Mouse (Mus musculus): ENCODE data around the gene Rpl34. TPM values are rescaled to one million over a fixed set of nuclear protein-coding genes. Genes with fewer than 3 reads are reported as not detected.

Rpl34 gene
- polyA plus RNA-seq, 1 experiment from 2014 or later: 704 TPM

DNA sequence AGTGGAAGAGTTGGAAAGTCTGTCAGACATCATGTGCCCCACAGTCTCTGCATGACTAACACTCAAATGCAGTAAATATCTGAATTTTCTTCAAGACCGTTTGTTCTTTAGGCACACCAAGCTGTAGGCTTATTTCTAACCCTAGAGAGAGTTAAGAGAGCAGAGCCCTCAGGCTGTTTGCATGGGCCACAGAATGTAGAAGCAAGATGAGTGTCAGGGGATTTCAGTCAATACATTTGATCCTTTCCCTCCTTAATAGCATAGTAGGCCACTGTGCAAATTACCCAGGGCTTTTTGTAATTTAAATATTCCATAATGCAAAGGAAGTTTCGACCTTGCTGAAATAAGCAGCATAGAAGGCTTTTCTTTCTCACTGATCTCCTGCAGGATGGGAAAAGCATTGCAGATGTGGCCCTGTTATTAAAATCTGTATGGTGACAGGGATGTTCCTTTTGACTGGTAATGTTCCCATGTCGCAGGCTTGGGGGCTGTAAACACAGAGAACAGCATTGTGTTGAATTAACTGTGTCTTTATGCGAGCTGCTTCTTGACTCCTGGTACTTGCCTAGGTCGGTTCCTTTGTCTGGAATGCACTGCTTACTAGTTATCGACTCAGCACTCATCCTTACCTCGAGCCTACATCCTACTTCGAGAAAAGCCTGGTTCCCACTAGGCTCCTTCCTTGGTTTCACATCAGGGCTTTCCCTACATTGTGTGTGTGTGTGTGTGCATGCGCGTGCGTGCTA lies 7.3 kb downstream of the Rpl34 start:
- H3K9me3 ChIP-seq (ENCODE audit: control insufficient read depth, low read length): no peaks in the 10 kb centered on the region

GRCm38 (mm10) chr3:130720225-130720624 lies 10.0 kb downstream of the Rpl34 start:
- Histone ChIP-seq H3K4me1 (ENCODE audit: control insufficient read depth in 2 of 2, insufficient read depth in 2 of 2, low read length in 2 of 2) (no peaks in the 10 kb centered on the region), H3K4me2 (ENCODE audit: low read length) (no peak overlapping the region), H3K9me3 (ENCODE audit: control insufficient read depth, low read length) (no peaks in the 10 kb centered on the region), H3K27ac (replicated peaks in 1 of 2; ENCODE audit: control insufficient read depth in 1 of 2, insufficient read depth in 1 of 2, low read depth in 2 of 2, low read length in 2 of 2) (no peak overlapping the region), H3K27me3 (ENCODE audit: control insufficient read depth, insufficient read depth, low read length) (no peaks in the 10 kb centered on the region), H3K36me3 (ENCODE audit: control insufficient read depth, insufficient read depth, low read length) (peaks cover 7% of the 10 kb centered on the region), H3K9ac (ENCODE audit: low read length) (no peak overlapping the region), H3K4me3 (ENCODE audit: control insufficient read depth in 1 of 2, insufficient read depth in 1 of 2, low read depth in 1 of 2, low read length in 2 of 2) (no peak overlapping the region)
- ATAC-seq (ENCODE audit: insufficient number of reproducible peaks, insufficient read depth, low FRiP score, low read depth): no peak
- 84% methylated on average over 4 of the region's 4 CpGs for WGBS

More for the DNA sequence above, 7.3 kb downstream of the Rpl34 start:
- WGBS: 81% methylated on average over 11 of the region's 11 CpGs
- Histone ChIP-seq H3K27me3 (ENCODE audit: control insufficient read depth, insufficient read depth, low read length) (no peaks in the 10 kb centered on the region), H3K4me1 (ENCODE audit: control insufficient read depth in 2 of 2, insufficient read depth in 2 of 2, low read length in 2 of 2) (peaks cover 0 to 2% of the 10 kb centered on the region in 2 experiments; a peak in 2 of 4 replicates), H3K27ac (replicated peaks in 1 of 2; ENCODE audit: control insufficient read depth in 1 of 2, insufficient read depth in 1 of 2, low read depth in 2 of 2, low read length in 2 of 2) (no peak overlapping the region), H3K4me2 (ENCODE audit: low read length) (no peak overlapping the region), H3K36me3 (ENCODE audit: control insufficient read depth, insufficient read depth, low read length) (peaks cover 33% of the 10 kb centered on the region), H3K9ac (ENCODE audit: low read length) (no peak overlapping the region), H3K4me3 (ENCODE audit: control insufficient read depth in 1 of 2, insufficient read depth in 1 of 2, low read depth in 1 of 2, low read length in 2 of 2) (no peak overlapping the region)
- no peak for ATAC-seq (ENCODE audit: insufficient number of reproducible peaks, insufficient read depth, low FRiP score, low read depth)

DNA sequence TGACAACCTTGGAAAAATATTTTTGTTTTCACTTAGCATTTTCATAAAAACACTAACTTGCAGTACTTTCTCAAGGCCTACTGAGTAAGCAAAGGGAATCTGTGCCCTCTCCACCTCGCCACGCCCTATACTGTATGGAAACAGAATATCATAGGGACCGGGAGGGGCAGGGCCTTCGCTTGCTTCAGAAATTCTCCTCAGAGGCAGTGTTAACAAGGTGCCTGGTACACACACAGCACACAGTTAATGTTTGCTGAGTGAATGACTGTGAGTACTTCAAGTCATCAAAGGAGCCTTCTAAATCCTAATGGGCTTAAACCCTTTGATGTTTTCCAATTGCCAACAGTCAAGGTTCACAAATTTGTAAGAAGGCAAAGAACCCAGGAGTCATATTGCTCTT lies 11.3 kb downstream of the Rpl34 start:
- Histone ChIP-seq H3K9ac (ENCODE audit: low read length) (no peak overlapping the region), H3K27me3 (ENCODE audit: control insufficient read depth, insufficient read depth, low read length) (no peaks in the 10 kb centered on the region), H3K9me3 (ENCODE audit: control insufficient read depth, low read length) (no peaks in the 10 kb centered on the region), H3K4me2 (ENCODE audit: low read length) (no peak overlapping the region), H3K4me1 (ENCODE audit: control insufficient read depth in 2 of 2, insufficient read depth in 2 of 2, low read length in 2 of 2) (no peaks in the 10 kb centered on the region), H3K27ac (replicated peaks in 1 of 2; ENCODE audit: control insufficient read depth in 1 of 2, insufficient read depth in 1 of 2, low read depth in 2 of 2, low read length in 2 of 2) (no peak overlapping the region), H3K36me3 (ENCODE audit: control insufficient read depth, insufficient read depth, low read length) (no peaks in the 10 kb centered on the region), H3K4me3 (ENCODE audit: control insufficient read depth in 1 of 2, insufficient read depth in 1 of 2, low read depth in 1 of 2, low read length in 2 of 2) (no peak overlapping the region)
- ATAC-seq (ENCODE audit: insufficient number of reproducible peaks, insufficient read depth, low FRiP score, low read depth): no peak
- WGBS: 83% methylated on average over 4 of the region's 4 CpGs

- ATAC-seq (ENCODE audit: insufficient number of reproducible peaks, insufficient read depth, low FRiP score, low read depth): no peak
- Histone ChIP-seq H3K36me3 (ENCODE audit: control insufficient read depth, insufficient read depth, low read length) (no peaks in the 10 kb centered on the region), H3K27ac (replicated peaks in 1 of 2; ENCODE audit: control insufficient read depth in 1 of 2, insufficient read depth in 1 of 2, low read depth in 2 of 2, low read length in 2 of 2) (no peak overlapping the region), H3K27me3 (ENCODE audit: control insufficient read depth, insufficient read depth, low read length) (no peaks in the 10 kb centered on the region), H3K4me1 (ENCODE audit: control insufficient read depth in 2 of 2, insufficient read depth in 2 of 2, low read length in 2 of 2) (no peaks in the 10 kb centered on the region), H3K9me3 (ENCODE audit: control insufficient read depth, low read length) (no peaks in the 10 kb centered on the region), H3K4me2 (ENCODE audit: low read length) (no peak overlapping the region), H3K9ac (ENCODE audit: low read length) (no peak overlapping the region), H3K4me3 (ENCODE audit: control insufficient read depth in 1 of 2, insufficient read depth in 1 of 2, low read depth in 1 of 2, low read length in 2 of 2) (no peak overlapping the region)
- 85% methylated on average over 7 of the region's 7 CpGs for WGBS
Measured at GRCm38 (mm10) chr3:130716555-130716954, 13.6 kb downstream of the Rpl34 start.

DNA sequence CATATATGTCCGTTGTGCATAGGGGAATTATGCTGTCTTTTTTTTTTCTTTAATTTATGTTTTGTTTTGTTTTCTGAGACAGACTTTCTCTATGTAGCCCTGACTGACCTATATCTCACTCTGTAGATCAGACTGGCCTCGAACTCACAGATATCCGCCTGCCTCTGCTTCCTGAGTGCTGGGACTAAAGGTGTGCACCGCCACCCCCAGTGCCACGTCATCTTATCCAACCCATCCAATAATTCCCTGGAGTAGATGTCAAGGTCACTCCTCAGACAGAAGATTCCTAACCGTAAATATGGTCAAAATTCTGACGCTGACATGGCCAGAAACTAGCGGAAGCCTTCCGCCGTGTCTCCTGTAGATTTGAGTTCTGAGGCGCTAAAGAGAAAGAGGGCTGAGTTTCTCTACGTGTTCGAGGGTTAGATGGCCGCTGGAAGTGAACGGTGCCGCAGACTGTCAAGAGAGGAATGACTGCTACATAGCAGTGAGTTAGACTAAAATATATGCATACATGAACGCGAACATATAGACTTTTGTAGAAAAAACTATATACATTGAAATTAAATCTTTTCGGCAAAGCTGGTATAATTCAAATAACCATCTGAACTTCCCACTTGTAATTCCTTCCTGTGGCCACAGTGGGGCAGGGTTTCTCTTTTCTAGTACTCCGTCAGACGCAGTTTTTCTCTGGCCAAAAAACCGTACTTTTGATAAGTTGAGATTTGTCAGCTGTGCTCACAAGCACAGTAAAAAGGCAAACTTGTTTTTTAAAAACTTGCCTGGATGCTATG lies 15.2 kb downstream of the Rpl34 start:
- Histone ChIP-seq H3K9ac (ENCODE audit: low read length) (peak overlapping the region; percentile 51; the same call in 1 of the 2 replicates), H3K4me1 (ENCODE audit: control insufficient read depth in 2 of 2, insufficient read depth in 2 of 2, low read length in 2 of 2) (peaks cover 0 to under 1% of the 10 kb centered on the region in 2 experiments; a peak in 2 of 4 replicates), H3K4me2 (ENCODE audit: low read length) (peak overlapping the region; percentile 63), H3K36me3 (ENCODE audit: control insufficient read depth, insufficient read depth, low read length) (no peaks in the 10 kb centered on the region), H3K4me3 (ENCODE audit: control insufficient read depth in 1 of 2, insufficient read depth in 1 of 2, low read depth in 1 of 2, low read length in 2 of 2) (peak overlapping the region; percentile 33 to 39), H3K27me3 (ENCODE audit: control insufficient read depth, insufficient read depth, low read length) (no peaks in the 10 kb centered on the region), H3K27ac (replicated peaks in 1 of 2; ENCODE audit: control insufficient read depth in 1 of 2, insufficient read depth in 1 of 2, low read depth in 2 of 2, low read length in 2 of 2) (no peak overlapping the region), H3K9me3 (ENCODE audit: control insufficient read depth, low read length) (no peaks in the 10 kb centered on the region)
- WGBS: 10% methylated on average over 22 of the region's 22 CpGs
- no peak for ATAC-seq (ENCODE audit: insufficient number of reproducible peaks, insufficient read depth, low FRiP score, low read depth)

DNA sequence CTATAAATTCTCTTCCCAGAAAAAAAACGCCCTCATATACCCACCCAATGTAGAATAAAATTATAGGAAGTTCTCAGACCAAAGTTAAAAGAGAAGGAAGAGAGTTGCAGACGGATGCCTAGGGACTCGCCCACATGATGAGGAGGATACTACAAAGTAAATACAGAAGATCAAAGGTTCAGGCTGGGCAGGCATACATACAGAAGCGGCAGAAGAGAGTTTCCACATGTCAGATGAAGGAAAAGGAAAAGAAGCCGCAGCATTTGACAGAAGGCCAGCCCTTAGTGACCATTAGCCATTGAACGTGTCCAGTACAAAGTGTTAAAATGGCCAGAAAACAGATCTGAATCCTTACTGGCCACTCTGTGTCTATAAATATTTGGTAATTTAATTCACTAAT lies 17.3 kb downstream of the Rpl34 start:
- Histone ChIP-seq H3K4me1 (ENCODE audit: control insufficient read depth in 2 of 2, insufficient read depth in 2 of 2, low read length in 2 of 2) (peaks cover 2 to 9% of the 10 kb centered on the region in 2 experiments), H3K9ac (ENCODE audit: low read length) (no peak overlapping the region), H3K27me3 (ENCODE audit: control insufficient read depth, insufficient read depth, low read length) (no peaks in the 10 kb centered on the region), H3K4me2 (ENCODE audit: low read length) (no peak overlapping the region), H3K36me3 (ENCODE audit: control insufficient read depth, insufficient read depth, low read length) (no peaks in the 10 kb centered on the region), H3K9me3 (ENCODE audit: control insufficient read depth, low read length) (no peaks in the 10 kb centered on the region), H3K4me3 (ENCODE audit: control insufficient read depth in 1 of 2, insufficient read depth in 1 of 2, low read depth in 1 of 2, low read length in 2 of 2) (no peak overlapping the region), H3K27ac (replicated peaks in 1 of 2; ENCODE audit: control insufficient read depth in 1 of 2, insufficient read depth in 1 of 2, low read depth in 2 of 2, low read length in 2 of 2) (no peak overlapping the region)
- ATAC-seq (ENCODE audit: insufficient number of reproducible peaks, insufficient read depth, low FRiP score, low read depth): no peak
- 57% methylated on average over 6 of the region's 6 CpGs for WGBS

DNA sequence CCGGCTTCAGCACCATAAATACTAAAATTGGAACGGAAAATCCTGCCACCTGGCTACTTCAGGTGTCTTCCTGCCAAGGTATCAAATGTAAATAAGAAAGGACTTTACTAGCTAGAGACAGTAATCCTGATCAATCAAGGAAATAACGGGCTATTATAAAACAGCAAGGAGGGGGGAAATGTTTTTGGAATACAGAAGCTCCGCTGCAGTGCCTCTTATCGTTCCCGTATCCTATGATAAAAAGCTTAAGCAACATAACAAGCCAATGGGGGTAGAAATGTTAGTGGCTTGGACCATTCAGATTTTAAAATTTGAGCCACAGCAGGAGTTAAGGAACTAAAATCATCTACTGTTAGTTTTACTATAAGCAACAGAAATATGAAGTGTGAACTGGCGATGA lies 20.1 kb downstream of the Rpl34 start:
- H3K36me3 ChIP-seq (ENCODE audit: control insufficient read depth, insufficient read depth, low read length): peaks cover under 1% of the 10 kb centered on the region; the same call in 1 of the 2 replicates
- no peaks in the 10 kb centered on the region for H3K27me3 ChIP-seq (ENCODE audit: control insufficient read depth, insufficient read depth, low read length)
- no peak overlapping the region for H3K27ac ChIP-seq (replicated peaks in 1 of 2; ENCODE audit: control insufficient read depth in 1 of 2, insufficient read depth in 1 of 2, low read depth in 2 of 2, low read length in 2 of 2)
- no peak for ATAC-seq (ENCODE audit: insufficient number of reproducible peaks, insufficient read depth, low FRiP score, low read depth)
- 50% methylated on average over 7 of the region's 7 CpGs for WGBS
- H3K4me1 ChIP-seq (ENCODE audit: control insufficient read depth in 2 of 2, insufficient read depth in 2 of 2, low read length in 2 of 2): peaks cover 3 to 13% of the 10 kb centered on the region in 2 experiments
- peak overlapping the region in 1 of 2 experiments; percentile 91; a peak in 1 of 4 replicates for H3K4me3 ChIP-seq (ENCODE audit: control insufficient read depth in 1 of 2, insufficient read depth in 1 of 2, low read depth in 1 of 2, low read length in 2 of 2)
- H3K4me2 ChIP-seq (ENCODE audit: low read length): peak overlapping the region; percentile 73
- peak overlapping the region; percentile 42; the same call in 1 of the 2 replicates for H3K9ac ChIP-seq (ENCODE audit: low read length)
- no peaks in the 10 kb centered on the region for H3K9me3 ChIP-seq (ENCODE audit: control insufficient read depth, low read length)

Data from heart, embryonic 14.5 days (tissue).